Mouse (Mus musculus) G1E (cell line): ENCODE data around the gene Card10.

Experiments
- CTCF ChIP-seq: IDR thresholded peaks from 2 replicates; pipeline ENCODE4 v1.5.1; 2012; ENCODE audit warnings: low read depth, low read length, inconsistent platforms, mixed read lengths
- GATA1 ChIP-seq: IDR thresholded peaks from 2 replicates; pipeline ENCODE4 v1.6.1; 2012; ENCODE audit warnings: borderline replicate concordance, low read length, inconsistent platforms, mixed read lengths

- TF ChIP-seq CTCF (no peak), GATA1 (no peak)
These were observed 31.6 kb upstream of the Card10 start for GRCm38 (mm10) chr15:78834233-78835005.
